In genomic region chr12:102416955-102417510, GRCm38 (mm10) we compare ENCODE assay signal across 9 mouse cellular contexts. TPM values are rescaled to one million over a fixed set of nuclear protein-coding genes. Genes with fewer than 3 reads are reported as not detected.
A peak's percentile ranks its signal among the peaks of the same experiment; 100 is the strongest.
DNase-seq lines count a peak whose midpoint lies in the region; ATAC-seq and TF ChIP-seq lines count a peak whose summit lies in the region.
"Had no signal": no experiment of that assay in that cellular context is flagged by ENCODE, and none has a peak within 500 bp of the region (broad histone marks: within the 10 kb centered on the region; RNA-seq: fewer than 3 reads in every experiment).

No protein-coding gene starts in this region.

- no peak for TF ChIP-seq EP300 in heart, adult 2 months (IDR thresholded peaks at IDR 0.05; ENCODE audit: insufficient read depth, low read depth, low read length)

- intact Hi-C loops in heart, adult 2 months (cut with DNase I), result loop anchor here (5.0 to 10.0 kb wide), 2 partner anchors 35 to 168 kb away; no protein-coding TSS in a partner anchor
- intact Hi-C loops in heart, postnatal 10 days (cut with DNase I), result loop anchor here (5.0 kb wide), 1 partner anchor 35 kb away; no protein-coding TSS in a partner anchor

- no peak overlapping the region for H3K9ac ChIP-seq in heart, adult 2 months (ENCODE audit: low read depth, low read length)
- H3K9ac ChIP-seq in kidney, embryonic 16.5 days (replicated peaks; ENCODE audit: low read length), result no peak overlapping the region
- H3K9ac ChIP-seq in embryonic facial prominence, embryonic 12.5 days, result no peak overlapping the region; the same call in 1 of the 2 replicates

- no peaks in the 10 kb centered on the region for H3K9me3 ChIP-seq in kidney, embryonic 16.5 days (ENCODE audit: low read length)
- H3K9me3 ChIP-seq in embryonic facial prominence, embryonic 12.5 days, result no peaks in the 10 kb centered on the region

- no peaks in the 10 kb centered on the region for H3K79me2 ChIP-seq in heart, adult 2 months (replicated peaks; ENCODE audit: control insufficient read depth, insufficient read depth, low read length)

- H3K4me2 ChIP-seq in kidney, embryonic 16.5 days (replicated peaks; ENCODE audit: low read depth, low read length), result no peak overlapping the region
- H3K4me2 ChIP-seq in embryonic facial prominence, embryonic 12.5 days (replicated peaks), result no peak overlapping the region

- TF ChIP-seq POLR2A in heart, adult 2 months (IDR thresholded peaks at IDR 0.05; ENCODE audit: insufficient read depth, low read depth, low read length), result no peak

- no peak for TF ChIP-seq CTCF in heart, adult 2 months (IDR thresholded peaks at IDR 0.05)

- peaks cover 5% of the 10 kb centered on the region for H3K36me3 ChIP-seq in heart, adult 2 months (ENCODE audit: control insufficient read depth, insufficient read depth, low read length)
- H3K36me3 ChIP-seq in kidney, embryonic 16.5 days (ENCODE audit: insufficient read depth, low read length), result 0 out of 2 replicates have a peak, but pooled peaks cover 2% of the 10 kb centered on the region
- H3K36me3 ChIP-seq in embryonic facial prominence, embryonic 12.5 days, result 0 out of 2 replicates have a peak, but pooled peaks cover under 1% of the 10 kb centered on the region

- H3K4me3 ChIP-seq in heart, adult 2 months, result no peak overlapping the region
- no peak overlapping the region for H3K4me3 ChIP-seq in kidney, embryonic 16.5 days (ENCODE audit: low read length)
- H3K4me3 ChIP-seq in embryonic facial prominence, embryonic 12.5 days, result no peak overlapping the region
- H3K4me3 ChIP-seq: erythroblast, embryonic 14.5 days had no signal

- peak overlapping the region; percentile 72 for H3K27ac ChIP-seq in heart, adult 2 months
- no peak overlapping the region; the same call in 1 of the 2 replicates for H3K27ac ChIP-seq in kidney, embryonic 16.5 days (ENCODE audit: low read length)
- H3K27ac ChIP-seq in embryonic facial prominence, embryonic 12.5 days, result 0 out of 2 replicates have a peak overlapping the region, but pooled peaks have one; percentile 3

- ATAC-seq in kidney, embryonic 16.5 days (ENCODE audit: low FRiP score, low TSS enrichment), result peak; percentile 58
- no peak for ATAC-seq in embryonic facial prominence, embryonic 12.5 days (ENCODE audit: insufficient number of reproducible peaks, insufficient read depth, low FRiP score, low TSS enrichment)

- peak in 1 of 2 experiments; percentile 19 for DNase-seq in heart, adult 2 months
- no peak for DNase-seq in heart, postnatal 10 days
- no peak for DNase-seq in kidney, postnatal 36 days
- peak; percentile 32 to 73 for DNase-seq in kidney, postnatal 25 days
- DNase-seq in cerebellum, adult 11-12 months, result no peak
- no peak for DNase-seq in spleen, adult 12 weeks (ENCODE audit: low spot score)

- H3K4me1 ChIP-seq in heart, adult 2 months (ENCODE audit: control insufficient read depth, insufficient read depth, low read length), result peaks cover 14% of the 10 kb centered on the region
- H3K4me1 ChIP-seq in kidney, embryonic 16.5 days (ENCODE audit: insufficient read depth, low read length), result peaks cover 11% of the 10 kb centered on the region; the same call in 1 of the 2 replicates
- 0 out of 2 replicates have a peak, but pooled peaks cover 4% of the 10 kb centered on the region for H3K4me1 ChIP-seq in embryonic facial prominence, embryonic 12.5 days

- WGBS in heart, adult 2 months, result 80% methylated on average over 7 of the region's 7 CpGs
- 74% methylated on average over 7 of the region's 7 CpGs for WGBS in kidney, embryonic 16.5 days
- 74% methylated on average over 7 of the region's 7 CpGs for WGBS in embryonic facial prominence, embryonic 12.5 days

- H3K27me3 ChIP-seq in heart, adult 2 months (ENCODE audit: control insufficient read depth, insufficient read depth, low read length), result no peaks in the 10 kb centered on the region
- H3K27me3 ChIP-seq in kidney, embryonic 16.5 days (ENCODE audit: insufficient read depth, low read length), result no peaks in the 10 kb centered on the region
- no peaks in the 10 kb centered on the region for H3K27me3 ChIP-seq in embryonic facial prominence, embryonic 12.5 days

RNA-seq across cellular contexts. Expression of gene Lgmn, which starts 22.6 kb away (rescaled TPM):
- 10 to 100 TPM; 59.9 to 63.5 TPM for total RNA-seq in heart, adult 2 months (2021)
- polyA plus RNA-seq in heart, adult 2 months (2012; rRNA removed), result 78.2 and 115 TPM in 2 replicates
- total RNA-seq in heart, postnatal 10 days (2021), result 10 to 100 TPM; 93.2 to 94.9 TPM
- 153 and 175 TPM in 2 replicates for polyA plus RNA-seq in kidney, embryonic 16.5 days (2015; fragmentation: Nextera tagmentation; extraction: Ambion mirVana)
- 63.0 and 70.6 TPM in 2 replicates for polyA plus RNA-seq in embryonic facial prominence, embryonic 12.5 days (2016; fragmentation: Nextera tagmentation; extraction: Ambion mirVana)

RNA-seq across cellular contexts. Expression of gene Golga5, which starts 51.9 kb away (rescaled TPM):
- 10 to 100 TPM; 25.1 to 28.0 TPM for total RNA-seq in heart, adult 2 months (2021)
- polyA plus RNA-seq in heart, adult 2 months (2012; rRNA removed), result 10.1 and 17.2 TPM in 2 replicates
- 10 to 100 TPM; 24.5 to 25.9 TPM for total RNA-seq in heart, postnatal 10 days (2021)
- polyA plus RNA-seq in kidney, embryonic 16.5 days (2015; fragmentation: Nextera tagmentation; extraction: Ambion mirVana), result 35.6 and 37.8 TPM in 2 replicates
- polyA plus RNA-seq in embryonic facial prominence, embryonic 12.5 days (2016; fragmentation: Nextera tagmentation; extraction: Ambion mirVana), result 35.9 and 41.2 TPM in 2 replicates

Comparison
In these comparisons a context has a peak if more than half of its experiments do, and no peak if none do; other contexts are left out.
1. DNase-seq: peak in kidney, postnatal 25 days (2 of 2); none in heart, postnatal 10 days (0 of 2), kidney, postnatal 36 days (0 of 2), cerebellum, adult 11-12 months (single experiment) and spleen, adult 12 weeks (single experiment).